Mouse (Mus musculus): ENCODE results near the gene Sf3b6. TPM values are rescaled to one million over a fixed set of nuclear protein-coding genes. Genes with fewer than 3 reads are reported as not detected.

Sf3b6 gene
- polyA plus RNA-seq (2015; fragmentation: Illumina TruSeq; extraction: RNeasy Lipid Tissue Mini Kit (QIAGEN cat#74804); ENCODE audit: insufficient read depth, low read depth, low replicate concordance), result 23.1 TPM

GRCm38 (mm10) chr12:4817361-4818101 is at the start of gene Sf3b6:
TSS of gene Sf3b6 (plus strand) at chr12:4817544.

GRCm38 (mm10) chr12:4768492-4769332 is 48.6 kb upstream of the Sf3b6 start, which contains the start of the genes Pfn4 and Fam228b:
TSS of gene Pfn4 (plus strand) at chr12:4769022.
TSS of gene Fam228b (minus strand) at chr12:4769267.

GRCm38 (mm10) chr12:4841392-4841887 is 24.1 kb downstream of the Sf3b6 start, which contains the start of gene Fkbp1b:
TSS of gene Fkbp1b (minus strand) at chr12:4841591.

DNA sequence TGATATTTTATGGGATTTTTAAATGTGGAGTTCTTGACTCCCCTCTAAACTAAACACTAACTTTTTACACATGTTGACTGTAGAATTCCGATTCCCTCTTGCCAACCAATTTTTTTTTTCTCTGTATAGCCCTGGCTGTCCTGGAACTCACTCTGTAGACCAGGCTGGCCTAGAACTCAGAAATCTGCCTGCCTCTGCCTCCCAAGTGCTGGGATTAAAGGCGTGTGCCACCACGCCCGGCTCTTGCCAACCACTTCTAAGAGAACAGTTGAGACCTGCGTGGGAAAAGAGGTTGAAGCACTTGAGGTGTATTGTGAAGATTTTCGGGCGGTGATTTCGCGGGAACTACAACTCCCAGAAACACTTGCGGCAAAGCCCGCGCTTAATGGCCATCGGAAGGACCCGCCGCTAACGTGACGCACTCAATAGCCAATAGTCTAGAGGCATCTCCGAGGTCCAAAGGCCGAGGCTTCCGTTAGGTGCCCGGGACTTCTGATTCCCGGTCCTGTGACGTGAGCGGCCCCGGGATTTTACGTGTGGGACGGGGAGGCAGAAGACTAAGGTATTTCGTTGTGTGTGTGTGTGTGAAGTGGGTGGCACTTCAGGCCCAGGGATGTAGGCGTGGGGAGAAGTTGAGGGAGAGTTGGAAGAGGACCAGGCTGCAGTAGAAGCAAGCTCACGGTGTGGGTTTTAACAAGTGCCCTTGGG is 25.7 kb downstream of the Sf3b6 start, which contains the start of gene Wdcp:
Wdcp (plus strand) TSS at position 414 of the 708 bp plus-strand sequence.

GRCm38 (mm10) chr12:4874161-4874927 is 57.0 kb downstream of the Sf3b6 start, which contains the start of gene Mfsd2b:
TSS of gene Mfsd2b (minus strand) at chr12:4874359.

Other genes starting within 250 kb of the Sf3b6 start
- 23.2 TPM for gene Itsn2, start 224.9 kb upstream of the Sf3b6 start, polyA plus RNA-seq (2015; fragmentation: Illumina TruSeq; extraction: RNeasy Lipid Tissue Mini Kit (QIAGEN cat#74804); ENCODE audit: insufficient read depth, low read depth, low replicate concordance)
- gene Gm3625, start 224.6 kb upstream of the Sf3b6 start, polyA plus RNA-seq (2015; fragmentation: Illumina TruSeq; extraction: RNeasy Lipid Tissue Mini Kit (QIAGEN cat#74804); ENCODE audit: insufficient read depth, low read depth, low replicate concordance), result not detected
- gene Fam228a, start 79.1 kb upstream of the Sf3b6 start, polyA plus RNA-seq (2015; fragmentation: Illumina TruSeq; extraction: RNeasy Lipid Tissue Mini Kit (QIAGEN cat#74804); ENCODE audit: insufficient read depth, low read depth, low replicate concordance), result not detected
- not detected for gene Pfn4, start 48.5 kb upstream of the Sf3b6 start, polyA plus RNA-seq (2015; fragmentation: Illumina TruSeq; extraction: RNeasy Lipid Tissue Mini Kit (QIAGEN cat#74804); ENCODE audit: insufficient read depth, low read depth, low replicate concordance)
- gene Fam228b, start 48.3 kb upstream of the Sf3b6 start, polyA plus RNA-seq (2015; fragmentation: Illumina TruSeq; extraction: RNeasy Lipid Tissue Mini Kit (QIAGEN cat#74804); ENCODE audit: insufficient read depth, low read depth, low replicate concordance), result not detected
- gene Fkbp1b, start 24.0 kb downstream of the Sf3b6 start, polyA plus RNA-seq (2015; fragmentation: Illumina TruSeq; extraction: RNeasy Lipid Tissue Mini Kit (QIAGEN cat#74804); ENCODE audit: insufficient read depth, low read depth, low replicate concordance), result 9.2 TPM
- gene Wdcp, start 25.8 kb downstream of the Sf3b6 start, polyA plus RNA-seq (2015; fragmentation: Illumina TruSeq; extraction: RNeasy Lipid Tissue Mini Kit (QIAGEN cat#74804); ENCODE audit: insufficient read depth, low read depth, low replicate concordance), result 2.9 TPM
- gene Mfsd2b, start 56.8 kb downstream of the Sf3b6 start, polyA plus RNA-seq (2015; fragmentation: Illumina TruSeq; extraction: RNeasy Lipid Tissue Mini Kit (QIAGEN cat#74804); ENCODE audit: insufficient read depth, low read depth, low replicate concordance), result 1.1 TPM
- gene Ubxn2a, start 90.2 kb downstream of the Sf3b6 start, polyA plus RNA-seq (2015; fragmentation: Illumina TruSeq; extraction: RNeasy Lipid Tissue Mini Kit (QIAGEN cat#74804); ENCODE audit: insufficient read depth, low read depth, low replicate concordance), result 5.9 TPM
- gene Atad2b, start 99.8 kb downstream of the Sf3b6 start, polyA plus RNA-seq (2015; fragmentation: Illumina TruSeq; extraction: RNeasy Lipid Tissue Mini Kit (QIAGEN cat#74804); ENCODE audit: insufficient read depth, low read depth, low replicate concordance), result 2.1 TPM